Mouse (Mus musculus) naive thymus-derived CD4-positive, alpha-beta T cell, adult 2 months (primary cell): Measurements from ENCODE around the gene Eaf1.

Experiments used
- DNase-seq: peaks from one replicate; pipeline ENCODE4 v3.0.0-alpha.2; 2011; ENCODE audit warnings: low read depth

The Eaf1 gene

GRCm38 (mm10) chr14:31510322-31510721, 16.1 kb downstream of the Eaf1 start:
- DNase-seq: no peak

GRCm38 (mm10) chr14:31515895-31516294, 21.7 kb downstream of the Eaf1 start:
- DNase-seq: no peak

- no peak for DNase-seq
Observed at GRCm38 (mm10) chr14:31519165-31519564, 25.0 kb downstream of the Eaf1 start.

GRCm38 (mm10) chr14:31521318-31521717, 27.1 kb downstream of the Eaf1 start:
- no peak for DNase-seq

GRCm38 (mm10) chr14:31525040-31525810, 31.0 kb downstream of the Eaf1 start:
- DNase-seq: peak; percentile 33

GRCm38 (mm10) chr14:31530847-31531246, 36.6 kb downstream of the Eaf1 start:
- DNase-seq: no peak

GRCm38 (mm10) chr14:31531506-31532148, 37.4 kb downstream of the Eaf1 start:
- peak; percentile 79 for DNase-seq

- peak; percentile 13 for DNase-seq
Observed at GRCm38 (mm10) chr14:31532656-31533055, 38.5 kb downstream of the Eaf1 start.

GRCm38 (mm10) chr14:31537298-31537697, 43.1 kb downstream of the Eaf1 start:
- DNase-seq: no peak

GRCm38 (mm10) chr14:31543885-31544442, 49.8 kb downstream of the Eaf1 start:
- DNase-seq: no peak

GRCm38 (mm10) chr14:31555021-31555420, 60.8 kb downstream of the Eaf1 start:
- DNase-seq: no peak

- peak; percentile 38 for DNase-seq
Observed at GRCm38 (mm10) chr14:31555963-31556434, 61.8 kb downstream of the Eaf1 start.

- no peak for DNase-seq
Observed at GRCm38 (mm10) chr14:31556526-31557260, 62.5 kb downstream of the Eaf1 start.

GRCm38 (mm10) chr14:31557273-31557672, 63.1 kb downstream of the Eaf1 start:
- DNase-seq: no peak

- no peak for DNase-seq
Observed at GRCm38 (mm10) chr14:31557784-31558183, 63.6 kb downstream of the Eaf1 start.

GRCm38 (mm10) chr14:31559216-31559615, 65.0 kb downstream of the Eaf1 start:
- DNase-seq: no peak
